Mouse (Mus musculus): ENCODE measurements around the gene Anapc16. TPM values are rescaled to one million over a fixed set of nuclear protein-coding genes. Genes with fewer than 3 reads are reported as not detected.

Gene Anapc16
- polyA plus RNA-seq, 1 experiment from 2014 or later = 90.4 TPM

- ATAC-seq (ENCODE audit: insufficient read depth, low FRiP score, low TSS enrichment) = peak; percentile 49; the same call in 1 of the 2 replicates
- under 1% methylated on average over 31 of the region's 31 CpGs for WGBS
- DNase-seq (ENCODE audit: low spot score) = peak; percentile 81
Measured at GRCm38 (mm10) chr10:59952152-59952780, 50.7 kb downstream of the Anapc16 start.

GRCm38 (mm10) chr10:59951211-59952151 is 51.5 kb downstream of the Anapc16 start, which contains the start of gene Ddit4:
Gene Ddit4 (minus strand): TSS chr10:59951834.
- Histone ChIP-seq H3K4me3 (ENCODE audit: low read depth, low read length) (peak within 1 kb of the TSS; percentile 86), H3K27ac (ENCODE audit: low read depth, low read length) (peak within 1 kb of the TSS; percentile 92), H3K4me2 (ENCODE audit: low read depth) (peak within 1 kb of the TSS; percentile 96), H3K9me3 (ENCODE audit: control insufficient read depth, low read length) (no peaks in the 10 kb centered on the region), H3K9ac (ENCODE audit: low read length) (peak within 1 kb of the TSS; percentile 90), H3K27me3 (ENCODE audit: control insufficient read depth, insufficient read depth, low read length) (no peaks in the 10 kb centered on the region), H3K4me1 (ENCODE audit: control insufficient read depth, insufficient read depth, low read length) (peaks cover 25% of the 10 kb centered on the region), H3K36me3 (ENCODE audit: control insufficient read depth, insufficient read depth, low read length) (no peaks in the 10 kb centered on the region)
- peak; percentile 97 for ATAC-seq (ENCODE audit: insufficient read depth, low FRiP score, low TSS enrichment)
- peak; percentile 100 for DNase-seq (ENCODE audit: low spot score)
- WGBS = under 1% methylated on average over 72 of the region's 76 CpGs

More at GRCm38 (mm10) chr10:59952152-59952780, 50.7 kb downstream of the Anapc16 start:
- no peaks in the 10 kb centered on the region for H3K36me3 ChIP-seq (ENCODE audit: control insufficient read depth, insufficient read depth, low read length)
- no peaks in the 10 kb centered on the region for H3K27me3 ChIP-seq (ENCODE audit: control insufficient read depth, insufficient read depth, low read length)
- peak overlapping the region; percentile 92 for H3K27ac ChIP-seq (ENCODE audit: low read depth, low read length)
- H3K9me3 ChIP-seq (ENCODE audit: control insufficient read depth, low read length) = no peaks in the 10 kb centered on the region
- H3K4me3 ChIP-seq (ENCODE audit: low read depth, low read length) = peak overlapping the region; percentile 86
- H3K4me2 ChIP-seq (ENCODE audit: low read depth) = peak overlapping the region; percentile 96
- peak overlapping the region; percentile 76 for H3K9ac ChIP-seq (ENCODE audit: low read length)
- H3K4me1 ChIP-seq (ENCODE audit: control insufficient read depth, insufficient read depth, low read length) = peaks cover 27% of the 10 kb centered on the region

- Histone ChIP-seq H3K27me3 (ENCODE audit: control insufficient read depth, insufficient read depth, low read length) (no peaks in the 10 kb centered on the region), H3K4me3 (ENCODE audit: low read depth, low read length) (peak overlapping the region; percentile 86), H3K4me2 (ENCODE audit: low read depth) (peak overlapping the region; percentile 96), H3K4me1 (ENCODE audit: control insufficient read depth, insufficient read depth, low read length) (peaks cover 25% of the 10 kb centered on the region), H3K36me3 (ENCODE audit: control insufficient read depth, insufficient read depth, low read length) (no peaks in the 10 kb centered on the region), H3K9me3 (ENCODE audit: control insufficient read depth, low read length) (no peaks in the 10 kb centered on the region), H3K27ac (ENCODE audit: low read depth, low read length) (peak overlapping the region; percentile 92), H3K9ac (ENCODE audit: low read length) (peak overlapping the region; percentile 90)
- DNase-seq (ENCODE audit: low spot score) (peak; percentile 80), ATAC-seq (ENCODE audit: insufficient read depth, low FRiP score, low TSS enrichment) (peak; percentile 42; the same call in 1 of the 2 replicates)
- 0% methylated on average over 23 of the region's 23 CpGs for WGBS
Measured at GRCm38 (mm10) chr10:59950716-59951191, 52.2 kb downstream of the Anapc16 start.

GRCm38 (mm10) chr10:59949783-59950605 is 52.9 kb downstream of the Anapc16 start:
- Histone ChIP-seq H3K9me3 (ENCODE audit: control insufficient read depth, low read length) (no peaks in the 10 kb centered on the region), H3K4me3 (ENCODE audit: low read depth, low read length) (peak overlapping the region; percentile 86), H3K27me3 (ENCODE audit: control insufficient read depth, insufficient read depth, low read length) (no peaks in the 10 kb centered on the region), H3K9ac (ENCODE audit: low read length) (peak overlapping the region; percentile 90), H3K36me3 (ENCODE audit: control insufficient read depth, insufficient read depth, low read length) (no peaks in the 10 kb centered on the region), H3K27ac (ENCODE audit: low read depth, low read length) (no peak overlapping the region), H3K4me2 (ENCODE audit: low read depth) (peak overlapping the region; percentile 96), H3K4me1 (ENCODE audit: control insufficient read depth, insufficient read depth, low read length) (peaks cover 25% of the 10 kb centered on the region)
- 42% methylated on average over 15 of the region's 15 CpGs for WGBS
- DNase-seq (ENCODE audit: low spot score) (no peak), ATAC-seq (ENCODE audit: insufficient read depth, low FRiP score, low TSS enrichment) (no peak)

- 83% methylated on average over 1 of the region's 1 CpGs for WGBS
- Histone ChIP-seq H3K4me1 (ENCODE audit: control insufficient read depth, insufficient read depth, low read length) (peaks cover 25% of the 10 kb centered on the region), H3K4me2 (ENCODE audit: low read depth) (peak overlapping the region; percentile 96), H3K9ac (ENCODE audit: low read length) (no peak overlapping the region), H3K9me3 (ENCODE audit: control insufficient read depth, low read length) (no peaks in the 10 kb centered on the region), H3K4me3 (ENCODE audit: low read depth, low read length) (peak overlapping the region; percentile 86; the same call in 1 of the 2 replicates), H3K36me3 (ENCODE audit: control insufficient read depth, insufficient read depth, low read length) (no peaks in the 10 kb centered on the region), H3K27me3 (ENCODE audit: control insufficient read depth, insufficient read depth, low read length) (no peaks in the 10 kb centered on the region), H3K27ac (ENCODE audit: low read depth, low read length) (no peak overlapping the region)
- ATAC-seq (ENCODE audit: insufficient read depth, low FRiP score, low TSS enrichment) (no peak), DNase-seq (ENCODE audit: low spot score) (no peak)
Measured at GRCm38 (mm10) chr10:59949255-59949648, 53.7 kb downstream of the Anapc16 start.

DNA sequence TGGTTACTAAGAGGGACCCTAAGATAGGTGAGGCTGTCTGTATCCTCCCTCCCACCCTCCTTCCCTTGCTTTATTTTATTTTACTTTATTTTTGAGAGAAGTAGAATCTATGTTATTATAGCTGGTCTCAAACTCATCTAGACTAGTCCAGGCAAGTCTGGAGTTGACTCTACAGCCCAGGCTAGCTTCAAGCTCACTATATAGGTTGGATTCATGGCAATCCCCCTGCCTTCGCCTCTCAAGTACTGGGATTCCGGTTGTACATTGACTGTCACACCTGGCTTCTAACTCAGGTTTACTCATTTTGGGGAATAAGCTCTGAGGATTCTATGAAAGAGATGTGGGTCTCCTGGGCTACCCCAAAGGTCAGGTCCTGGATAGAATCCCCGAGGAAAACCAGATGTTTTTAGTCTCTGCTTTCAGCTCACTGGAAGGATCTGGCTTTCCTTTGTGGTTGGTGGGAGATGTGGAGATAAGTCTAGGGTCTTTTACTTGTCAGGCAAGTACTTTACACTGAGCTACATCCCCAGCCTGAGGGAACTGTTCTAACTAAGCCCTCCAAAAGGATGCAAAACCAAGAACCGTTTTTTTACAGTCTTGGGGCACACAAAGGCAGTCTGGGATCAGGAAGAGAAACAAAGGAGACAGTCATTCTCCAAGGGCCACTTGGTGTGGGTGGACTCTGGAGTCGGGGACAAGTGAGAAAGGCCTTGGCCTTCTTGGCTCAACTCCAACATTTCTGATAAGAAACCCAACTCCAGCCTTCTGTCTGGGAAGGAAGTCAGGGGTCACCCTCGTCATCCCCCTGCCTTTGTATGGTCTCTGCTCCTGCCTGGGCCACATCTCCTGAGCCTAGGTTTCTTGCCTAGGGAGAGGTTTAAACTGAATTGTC is 54.3 kb downstream of the Anapc16 start:
- ATAC-seq (ENCODE audit: insufficient read depth, low FRiP score, low TSS enrichment) = no peak
- no peak overlapping the region for H3K4me3 ChIP-seq (ENCODE audit: low read depth, low read length)
- no peak for DNase-seq (ENCODE audit: low spot score)
- 58% methylated on average over 6 of the region's 6 CpGs for WGBS
- H3K4me2 ChIP-seq (ENCODE audit: low read depth) = no peak overlapping the region
- H3K36me3 ChIP-seq (ENCODE audit: control insufficient read depth, insufficient read depth, low read length) = no peaks in the 10 kb centered on the region
- H3K4me1 ChIP-seq (ENCODE audit: control insufficient read depth, insufficient read depth, low read length) = peaks cover 25% of the 10 kb centered on the region
- no peak overlapping the region for H3K27ac ChIP-seq (ENCODE audit: low read depth, low read length)
- no peaks in the 10 kb centered on the region for H3K27me3 ChIP-seq (ENCODE audit: control insufficient read depth, insufficient read depth, low read length)
- H3K9me3 ChIP-seq (ENCODE audit: control insufficient read depth, low read length) = no peaks in the 10 kb centered on the region
- no peak overlapping the region for H3K9ac ChIP-seq (ENCODE audit: low read length)

- DNase-seq (ENCODE audit: low spot score) = no peak
- H3K27ac ChIP-seq (ENCODE audit: low read depth, low read length) = no peak overlapping the region
- no peaks in the 10 kb centered on the region for H3K36me3 ChIP-seq (ENCODE audit: control insufficient read depth, insufficient read depth, low read length)
- no peaks in the 10 kb centered on the region for H3K27me3 ChIP-seq (ENCODE audit: control insufficient read depth, insufficient read depth, low read length)
- H3K4me3 ChIP-seq (ENCODE audit: low read depth, low read length) = no peak overlapping the region
- no peaks in the 10 kb centered on the region for H3K9me3 ChIP-seq (ENCODE audit: control insufficient read depth, low read length)
- H3K9ac ChIP-seq (ENCODE audit: low read length) = no peak overlapping the region
- 74% methylated on average over 7 of the region's 7 CpGs for WGBS
- H3K4me1 ChIP-seq (ENCODE audit: control insufficient read depth, insufficient read depth, low read length) = peaks cover 30% of the 10 kb centered on the region
- ATAC-seq (ENCODE audit: insufficient read depth, low FRiP score, low TSS enrichment) = no peak
- H3K4me2 ChIP-seq (ENCODE audit: low read depth) = no peak overlapping the region
Measured at GRCm38 (mm10) chr10:59947296-59948073, 55.5 kb downstream of the Anapc16 start.
